Mouse (Mus musculus): ENCODE data around the gene Zswim8.

DNA sequence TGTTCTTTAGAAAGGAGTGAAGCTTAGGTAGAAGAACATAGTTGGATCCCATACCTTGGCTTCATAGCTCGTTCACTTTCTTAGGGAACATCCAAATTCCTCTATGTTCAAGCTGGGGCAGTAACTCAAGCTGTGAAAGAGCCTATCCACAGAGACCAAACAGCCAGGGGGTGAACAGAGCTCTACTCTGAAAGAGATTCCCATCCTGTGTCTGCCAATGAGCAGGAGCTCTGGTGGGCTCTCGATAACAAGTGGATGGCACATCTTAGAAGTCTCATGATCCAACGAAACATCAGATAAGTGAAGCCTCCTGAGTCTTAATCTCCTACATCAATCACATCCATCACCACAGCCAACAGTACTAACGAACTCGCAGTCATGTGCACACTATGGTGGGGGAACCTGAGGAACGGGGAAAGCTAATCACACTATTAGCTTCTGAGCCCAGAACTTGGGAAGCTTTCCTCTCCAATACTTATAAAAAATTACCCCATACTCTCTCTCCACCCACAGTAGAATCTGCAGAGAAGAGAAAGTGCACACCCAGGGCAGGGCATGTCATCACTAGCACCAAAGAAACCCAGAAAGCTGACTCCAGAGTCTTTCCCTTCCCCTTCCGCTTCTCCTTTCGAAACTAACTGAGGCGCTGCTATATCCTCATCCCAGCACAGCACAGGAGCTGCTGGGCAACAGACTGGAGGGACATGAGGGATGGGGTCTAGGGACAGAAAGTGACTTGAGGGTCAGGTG lies 23.7 kb downstream of the Zswim8 start:
- TF ChIP-seq CTCF (IDR thresholded peaks at IDR 0.05; ENCODE audit: insufficient read depth, low read depth, low read length), result no peak
- TF ChIP-seq POLR2A (IDR thresholded peaks at IDR 0.05; ENCODE audit: insufficient read depth, low read depth, low read length), result no peak
